Mouse (Mus musculus): ENCODE data around the gene Ndst4.

Ndst4 gene

GRCm38 (mm10) chr3:125403601-125404396 lies at the start of gene Ndst4:
Ndst4 (plus strand) TSS chr3:125404076.
- no peak for DNase-seq (ENCODE audit: extremely low read depth, low read depth)

GRCm38 (mm10) chr3:125397443-125397842 lies 6.4 kb upstream of the Ndst4 start:
- no peak for DNase-seq (ENCODE audit: extremely low read depth, low read depth)

GRCm38 (mm10) chr3:125406456-125406855 lies 2.6 kb downstream of the Ndst4 start:
- no peak for DNase-seq (ENCODE audit: extremely low read depth, low read depth)

- DNase-seq (ENCODE audit: extremely low read depth, low read depth) = no peak
Observed at GRCm38 (mm10) chr3:125406991-125407390, 3.1 kb downstream of the Ndst4 start.

DNA sequence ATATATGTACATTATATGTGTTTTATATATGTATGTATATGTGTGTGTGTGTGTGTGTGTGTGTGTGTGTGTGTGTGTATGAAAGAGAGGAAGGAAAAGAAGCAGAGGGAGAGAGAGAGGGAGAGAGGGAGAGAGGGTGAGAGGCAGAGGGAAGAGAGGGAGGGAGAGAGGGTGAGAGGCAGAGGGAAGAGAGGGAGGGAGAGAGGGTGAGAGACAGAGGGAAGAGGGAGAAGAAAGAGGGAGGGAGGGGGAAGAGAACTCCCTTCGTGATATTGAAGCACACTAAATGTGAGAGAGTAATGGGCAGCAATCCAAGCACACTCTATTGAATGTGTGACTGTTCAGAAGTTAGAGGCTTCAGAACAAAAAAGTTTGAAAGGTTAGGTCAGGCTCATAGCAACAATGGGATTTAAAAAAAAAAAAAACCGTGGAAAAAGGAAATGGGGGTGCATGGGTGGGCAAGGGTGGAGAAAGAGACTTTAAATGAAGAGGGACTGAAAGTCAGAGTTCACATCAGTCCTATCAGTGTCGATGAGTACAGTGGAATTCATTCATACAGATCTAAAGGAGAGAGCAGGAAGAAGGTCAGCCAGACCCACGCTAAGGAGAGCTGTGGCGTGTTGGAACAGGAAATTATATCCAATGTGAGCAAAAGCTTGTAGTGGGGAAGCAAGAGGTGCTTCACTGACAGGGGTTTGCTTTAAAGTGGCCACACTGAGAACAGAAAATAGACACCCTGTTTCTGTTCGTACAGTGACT lies 63.2 kb downstream of the Ndst4 start:
- no peak for DNase-seq (ENCODE audit: extremely low read depth, low read depth)

DNA sequence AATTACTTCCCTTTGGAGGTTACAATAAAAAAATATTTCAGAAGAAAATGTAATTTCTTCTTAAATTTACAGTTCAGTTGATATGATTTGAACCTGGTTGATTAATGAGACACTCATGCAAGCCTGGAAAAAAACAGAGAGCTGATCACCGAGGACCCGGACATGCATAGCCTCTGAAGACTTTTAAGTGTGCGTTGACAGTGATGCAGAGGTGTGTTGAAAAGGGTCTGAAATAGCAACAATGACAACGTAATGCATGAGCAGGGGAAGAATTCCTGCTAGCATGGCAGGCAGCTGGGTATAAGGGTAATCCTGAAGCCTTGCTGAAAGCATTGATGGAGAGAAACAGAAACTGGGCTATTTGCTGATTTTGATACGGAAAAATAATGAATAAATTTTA lies 106.2 kb downstream of the Ndst4 start:
- no peak for DNase-seq (ENCODE audit: extremely low read depth, low read depth)

DNA sequence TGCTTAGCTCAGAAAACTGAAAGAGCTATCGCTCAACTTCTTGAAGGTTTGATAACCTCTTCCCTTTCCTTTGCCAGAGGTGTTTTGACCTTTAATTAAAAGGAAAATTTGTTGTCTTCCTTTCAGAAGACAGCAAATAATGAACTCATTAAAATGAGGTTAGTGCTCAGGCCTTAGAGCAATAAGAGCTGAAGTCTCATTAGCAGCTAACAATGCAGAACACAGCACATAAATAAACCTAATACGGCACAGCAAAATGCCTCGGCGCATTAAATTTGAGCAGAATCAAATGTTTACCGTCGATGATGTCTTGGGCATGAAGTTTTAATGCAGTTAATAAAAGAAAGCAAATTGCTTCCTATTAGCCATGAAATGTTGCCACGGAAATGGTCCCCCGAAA lies 129.5 kb downstream of the Ndst4 start:
- DNase-seq (ENCODE audit: extremely low read depth, low read depth) = no peak

GRCm38 (mm10) chr3:125570602-125571001 lies 166.7 kb downstream of the Ndst4 start:
- no peak for DNase-seq (ENCODE audit: extremely low read depth, low read depth)

GRCm38 (mm10) chr3:125632233-125632632 lies 228.4 kb downstream of the Ndst4 start:
- no peak for DNase-seq (ENCODE audit: extremely low read depth, low read depth)

- DNase-seq (ENCODE audit: extremely low read depth, low read depth) = peak; percentile 35
Observed at GRCm38 (mm10) chr3:125655009-125655635, 251.2 kb downstream of the Ndst4 start.

DNA sequence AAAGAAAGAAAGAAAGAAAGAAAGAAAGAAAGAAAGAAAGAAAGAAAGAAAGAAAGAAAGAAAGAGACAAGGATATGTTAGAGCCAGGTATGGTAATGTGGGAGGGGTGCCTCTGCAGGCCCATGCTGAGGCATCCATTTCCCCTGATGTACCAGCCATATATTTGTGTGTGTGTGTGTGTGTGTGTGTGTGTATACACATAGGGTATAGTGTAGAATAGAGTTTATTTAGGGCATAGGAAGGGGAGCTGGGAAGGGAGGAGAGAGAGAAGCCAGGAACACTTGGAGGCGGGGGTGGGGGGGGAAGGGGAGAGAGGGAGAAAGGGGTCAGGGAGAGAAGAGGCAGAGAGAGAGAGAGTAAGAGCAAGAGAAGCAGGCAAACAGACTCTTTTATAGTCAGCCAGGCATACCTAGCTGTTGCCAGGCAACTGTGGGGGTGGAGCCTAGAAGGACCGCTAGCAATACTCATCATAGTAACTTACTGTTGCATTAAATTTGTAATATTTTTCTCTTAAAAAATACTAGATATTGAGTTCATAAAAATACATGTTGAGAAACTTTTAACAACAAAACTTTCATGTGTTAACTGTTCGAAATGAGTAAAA lies 256.3 kb downstream of the Ndst4 start:
- DNase-seq (ENCODE audit: extremely low read depth, low read depth) = no peak

DNA sequence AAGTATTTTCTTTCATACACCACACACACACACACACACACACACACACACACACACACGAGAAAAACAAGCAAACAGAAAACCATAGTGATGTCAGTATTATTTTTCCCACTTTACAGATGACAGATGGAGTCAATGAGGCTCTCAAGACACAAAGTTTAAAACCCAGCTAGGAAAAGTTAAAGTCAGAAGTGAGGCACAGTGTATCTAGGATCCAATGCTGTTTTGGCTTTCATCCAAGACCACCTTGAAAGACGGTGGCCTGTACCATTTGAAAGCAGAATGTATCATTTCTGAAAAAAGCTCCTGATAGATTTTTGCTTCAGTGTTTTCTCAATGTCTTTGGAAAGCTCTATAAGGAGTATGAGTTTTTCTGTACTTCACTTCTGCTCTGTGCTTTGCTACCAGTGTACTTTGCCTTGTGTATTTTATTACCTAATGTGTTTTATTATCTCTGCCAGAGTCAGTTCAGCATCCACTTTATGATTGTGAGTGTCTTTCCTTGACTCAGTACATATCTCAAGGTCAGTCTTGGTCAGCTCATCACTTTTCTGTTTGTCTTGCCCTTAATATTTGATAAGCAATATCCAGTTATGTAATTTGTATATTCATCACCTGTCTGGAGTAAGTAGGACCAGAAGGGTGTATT lies 257.1 kb downstream of the Ndst4 start:
- DNase-seq (ENCODE audit: extremely low read depth, low read depth) = no peak

DNA sequence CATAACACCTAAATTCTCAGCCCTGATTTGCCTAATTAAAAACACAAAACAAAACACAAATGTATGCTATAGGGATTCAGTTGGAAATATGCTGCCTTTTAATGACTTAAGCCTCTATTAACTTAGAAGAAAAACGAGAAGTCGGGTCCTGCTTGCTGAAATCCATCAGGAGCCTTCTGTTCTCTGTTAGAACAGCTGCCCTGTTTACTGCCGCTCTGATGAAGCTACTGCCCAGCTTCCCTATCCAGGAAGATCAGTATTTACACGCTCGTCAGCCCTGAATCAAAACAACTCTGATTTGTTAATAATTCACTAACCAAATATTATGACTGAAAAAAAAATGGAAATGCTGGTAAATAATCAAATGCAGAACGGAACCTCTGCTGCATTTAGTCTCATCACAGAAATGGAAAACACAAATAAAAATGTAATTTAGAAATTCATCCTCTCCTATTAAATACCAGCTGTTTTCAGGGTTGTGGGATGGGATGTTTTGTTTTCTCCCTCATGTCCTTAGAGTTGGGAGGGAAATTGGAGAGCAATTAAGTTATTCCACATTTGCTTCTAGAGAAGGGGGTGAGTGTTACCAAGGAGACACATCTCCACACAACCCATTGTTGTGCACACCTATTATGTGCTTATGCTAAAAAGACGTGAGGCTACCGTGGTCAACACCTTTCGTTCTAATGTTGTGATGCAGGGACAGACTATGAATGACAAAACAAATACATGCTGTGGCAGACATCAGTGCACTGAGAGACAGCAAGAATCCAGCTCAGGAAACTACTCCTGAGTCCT lies 270.3 kb downstream of the Ndst4 start:
- DNase-seq (ENCODE audit: extremely low read depth, low read depth) = no peak

DNA sequence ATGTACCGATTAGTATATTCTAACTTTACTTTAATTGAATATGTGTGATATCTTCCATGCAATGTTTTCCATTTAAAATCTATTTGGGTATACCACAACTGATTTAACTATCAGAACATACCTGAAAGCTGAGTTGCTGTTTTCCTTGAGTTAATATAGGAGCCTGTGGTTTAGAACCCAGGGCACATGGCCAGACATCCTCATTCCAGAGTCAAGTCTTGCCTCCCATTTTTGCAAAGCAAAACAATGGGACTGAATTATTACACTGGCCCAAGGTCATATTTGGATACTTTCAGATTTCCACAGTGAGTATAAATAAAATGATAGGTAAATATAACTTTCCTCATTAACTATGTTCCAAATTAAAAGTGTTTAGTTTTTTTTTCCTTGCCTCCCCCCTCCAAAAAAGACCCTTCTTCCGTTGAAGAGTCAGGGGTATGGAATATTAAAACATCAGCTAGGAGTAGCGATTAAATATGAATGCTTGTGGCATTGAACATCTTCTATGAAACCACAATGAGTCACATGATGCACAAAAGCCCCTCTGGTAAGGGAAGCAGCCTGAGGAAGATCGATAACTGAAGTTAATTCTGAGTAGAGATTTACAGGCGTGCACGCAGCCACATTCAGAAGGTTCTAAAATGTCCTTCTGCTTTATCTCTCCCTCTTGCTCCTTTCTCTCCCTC lies 271.5 kb downstream of the Ndst4 start:
- no peak for DNase-seq (ENCODE audit: extremely low read depth, low read depth)

GRCm38 (mm10) chr3:125678924-125679323 lies 275.0 kb downstream of the Ndst4 start:
- DNase-seq (ENCODE audit: extremely low read depth, low read depth) = no peak

GRCm38 (mm10) chr3:125683460-125684230 lies 279.8 kb downstream of the Ndst4 start:
- DNase-seq (ENCODE audit: extremely low read depth, low read depth) = no peak

DNA sequence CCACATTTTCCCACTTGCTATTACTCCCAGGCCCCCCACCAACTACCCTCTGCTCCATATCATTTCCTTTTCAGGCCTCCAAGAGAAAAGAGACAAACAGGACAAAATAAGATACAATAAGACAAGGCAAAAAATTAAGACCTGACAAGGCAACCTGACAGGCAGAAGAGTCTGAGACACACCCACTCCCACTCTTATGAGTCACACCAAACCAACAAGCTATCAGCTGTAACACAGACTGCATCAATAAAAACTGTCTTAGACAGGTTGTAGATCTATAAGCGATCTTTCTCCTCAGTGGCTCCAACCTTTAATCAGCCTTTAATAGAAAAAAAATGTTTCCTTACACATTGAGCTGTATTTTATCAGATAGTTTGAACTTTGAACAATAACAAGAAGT lies 280.7 kb downstream of the Ndst4 start:
- no peak for DNase-seq (ENCODE audit: extremely low read depth, low read depth)

- DNase-seq (ENCODE audit: extremely low read depth, low read depth) = no peak
Observed at GRCm38 (mm10) chr3:125687601-125688000, 283.7 kb downstream of the Ndst4 start.

DNA sequence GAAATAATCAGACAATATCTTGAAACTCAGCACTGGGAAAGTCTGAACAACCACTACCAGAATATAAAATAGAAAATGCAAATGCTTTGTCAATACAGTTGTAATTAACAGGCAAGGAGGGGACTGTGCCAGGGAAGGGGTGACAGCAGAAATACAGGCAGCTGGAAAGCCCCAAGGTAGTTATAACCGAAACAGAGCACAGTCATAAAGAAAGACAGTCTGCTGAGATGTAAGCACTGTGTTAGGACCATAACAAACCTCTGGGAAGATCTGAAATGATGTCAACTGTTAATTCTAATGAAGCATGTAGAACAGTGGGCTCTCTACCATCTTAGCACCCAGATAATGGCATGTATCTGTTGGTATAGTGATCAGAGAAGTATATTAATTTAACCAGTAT lies 287.1 kb downstream of the Ndst4 start:
- DNase-seq (ENCODE audit: extremely low read depth, low read depth) = no peak
